ENCODE assay signal across 14 mouse cellular contexts in genomic region chr5:4654186-4654585, GRCm38 (mm10).
DNase-seq lines count a peak whose midpoint lies in the region.
"Had no signal": no experiment of that assay in that cellular context is flagged by ENCODE, and none has a peak within 500 bp of the region (broad histone marks: within the 10 kb centered on the region; RNA-seq: fewer than 3 reads in every experiment).

No protein-coding gene starts in this region.

- peak; percentile 6 for DNase-seq in gastrocnemius, postnatal 25 days
- DNase-seq in gastrocnemius, postnatal 4 days (ENCODE audit: low spot score in 2 of 2): no peak
- DNase-seq in kidney, postnatal 4 days: peak; percentile 13 to 27
- no peak for DNase-seq in kidney, adult 8-10 months
- DNase-seq in 3T3-L1 (ENCODE audit: low read depth, low spot score) (peak; percentile 50), adipocyte (ENCODE audit: low spot score) (peak; percentile 68)
- no peak for DNase-seq in left cerebral cortex, adult 11 months (ENCODE audit: low spot score)
- DNase-seq in embryo, embryonic 9.5 days (ENCODE audit: extremely low spot score): no peak
- DNase-seq: adrenal gland, adult 8-10 months; B cell, adult 2 months; cerebellum, adult 8-10 months; left cerebral cortex, postnatal 4 days; right cerebral cortex, adult 18-20 months; thymus, postnatal 14 days had no signal

Comparison
In these comparisons a context has a peak if more than half of its experiments do, and no peak if none do; other contexts are left out.
1. DNase-seq: peak in gastrocnemius, postnatal 25 days (single experiment), kidney, postnatal 4 days (2 of 2), 3T3-L1 (single experiment) and adipocyte (single experiment); none in gastrocnemius, postnatal 4 days (0 of 2), kidney, adult 8-10 months (0 of 2), left cerebral cortex, adult 11 months (single experiment) and embryo, embryonic 9.5 days (single experiment).